Comparison of ENCODE assay signal across 14 mouse cellular contexts in the genomic region with DNA sequence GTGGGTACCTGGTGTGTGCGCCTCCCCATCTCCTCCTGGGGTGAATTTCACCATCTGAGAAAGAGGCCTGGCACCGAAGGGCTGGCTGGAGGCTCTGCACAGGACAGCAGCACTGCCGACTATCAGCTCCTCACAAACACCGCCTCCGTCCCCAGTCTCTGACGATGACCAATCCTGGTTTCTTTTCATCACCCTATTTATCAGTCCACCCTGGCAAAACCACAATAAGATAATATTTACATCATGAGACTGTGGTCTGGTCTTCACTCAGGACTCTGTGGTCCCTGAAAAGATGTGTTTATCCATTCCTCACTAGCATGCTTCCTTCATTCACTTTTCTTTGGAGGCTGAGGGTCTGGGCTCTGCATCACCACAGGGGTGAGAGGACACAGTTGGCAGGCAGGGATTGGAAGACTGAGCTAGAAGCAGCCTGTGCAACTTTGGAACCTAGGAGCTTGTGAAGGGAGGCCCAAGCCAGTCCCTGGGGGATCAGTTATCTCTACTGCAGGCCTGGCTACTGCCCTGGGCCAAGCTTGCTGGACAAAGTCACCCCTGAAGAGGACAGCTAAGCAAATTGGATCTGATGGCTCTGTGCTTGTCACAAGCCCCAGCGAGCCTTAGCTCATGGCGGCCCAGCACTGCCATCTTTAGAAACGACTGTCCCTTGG. TPM values are rescaled to one million over a fixed set of nuclear protein-coding genes. Genes with fewer than 3 reads are reported as not detected.
A peak's percentile ranks its signal among the peaks of the same experiment; 100 is the strongest.
DNase-seq lines count a peak whose midpoint lies in the region; ATAC-seq lines count a peak whose summit lies in the region.
"Had no signal": no experiment of that assay in that cellular context is flagged by ENCODE, and none has a peak within 500 bp of the region (broad histone marks: within the 10 kb centered on the region; RNA-seq: fewer than 3 reads in every experiment).

No protein-coding gene starts in this region.

- no peak for ATAC-seq in heart, embryonic 11.5 days (replicated peaks; ENCODE audit: insufficient number of reproducible peaks, low FRiP score, low TSS enrichment)
- ATAC-seq in liver, embryonic 12.5 days, result peak; percentile 56
- ATAC-seq: forebrain, embryonic 14.5 days; midbrain, embryonic 16.5 days had no signal

- peak; percentile 98 for DNase-seq in heart, adult 11 months
- no peak for DNase-seq in heart, adult 8-10 months (ENCODE audit: low spot score)
- DNase-seq in 416B (ENCODE audit: low read depth), result peak; percentile 20
- no peak for DNase-seq in layer of hippocampus, adult 9-11 months
- DNase-seq in left cerebral cortex, adult 9 months (ENCODE audit: low spot score in 2 of 2), result no peak
- no peak for DNase-seq in right cerebral cortex, postnatal 14 days
- DNase-seq: cerebellum, adult 8-10 months; right cerebral cortex, postnatal 25 days; thymus, adult 18-20 months had no signal

- no peaks in the 10 kb centered on the region for H3K27me3 ChIP-seq in heart, embryonic 11.5 days (ENCODE audit: control insufficient read depth, insufficient read depth, low read length)
- no peaks in the 10 kb centered on the region for H3K27me3 ChIP-seq in liver, embryonic 12.5 days (replicated peaks)
- H3K27me3 ChIP-seq: neural tube, embryonic 15.5 days had no signal

- peak overlapping the region; percentile 55 for H3K27ac ChIP-seq in heart, embryonic 11.5 days (ENCODE audit: low read depth, low read length)
- peak overlapping the region; percentile 62 for H3K27ac ChIP-seq in liver, embryonic 12.5 days
- H3K27ac ChIP-seq: neural tube, embryonic 15.5 days had no signal

- H3K9ac ChIP-seq in heart, embryonic 11.5 days (ENCODE audit: low read depth, low read length), result no peak overlapping the region
- no peak overlapping the region; the same call in 1 of the 2 replicates for H3K9ac ChIP-seq in liver, embryonic 12.5 days
- H3K9ac ChIP-seq: neural tube, embryonic 15.5 days had no signal

- H3K4me3 ChIP-seq in heart, embryonic 11.5 days (ENCODE audit: low read depth, low read length), result no peak overlapping the region
- no peak overlapping the region for H3K4me3 ChIP-seq in liver, embryonic 12.5 days
- H3K4me3 ChIP-seq: neural tube, embryonic 15.5 days had no signal

- H3K9me3 ChIP-seq in heart, embryonic 11.5 days (replicated peaks; ENCODE audit: control insufficient read depth, low read length), result no peaks in the 10 kb centered on the region
- H3K9me3 ChIP-seq in liver, embryonic 12.5 days (replicated peaks), result no peaks in the 10 kb centered on the region
- H3K9me3 ChIP-seq: neural tube, embryonic 15.5 days had no signal

- WGBS in heart, embryonic 11.5 days (ENCODE audit: insufficient replicate concordance), result 54% methylated on average over 9 of the region's 9 CpGs
- 29% methylated on average over 9 of the region's 9 CpGs for WGBS in liver, embryonic 12.5 days (ENCODE audit: insufficient replicate concordance)

- no peak overlapping the region; the same call in 1 of the 2 replicates for H3K4me2 ChIP-seq in heart, embryonic 11.5 days
- H3K4me2 ChIP-seq in liver, embryonic 12.5 days, result peak overlapping the region; percentile 50
- H3K4me2 ChIP-seq: neural tube, embryonic 15.5 days had no signal

- H3K36me3 ChIP-seq in heart, embryonic 11.5 days (ENCODE audit: control insufficient read depth, insufficient read depth, low read length), result no peaks in the 10 kb centered on the region
- H3K36me3 ChIP-seq in liver, embryonic 12.5 days, result no peaks in the 10 kb centered on the region; the same call in 1 of the 2 replicates
- H3K36me3 ChIP-seq: neural tube, embryonic 15.5 days had no signal

- peaks cover 85% of the 10 kb centered on the region for H3K4me1 ChIP-seq in heart, embryonic 11.5 days (ENCODE audit: control insufficient read depth, insufficient read depth, low read length)
- H3K4me1 ChIP-seq in liver, embryonic 12.5 days, result peaks cover 97% of the 10 kb centered on the region

RNA-seq across cellular contexts. Expression of a gene that starts 45.3 kb away (rescaled TPM):
- 10 to 100 TPM; 39.8 to 52.2 (median 44.5) TPM for total RNA-seq in heart, adult 8-10 months (2022)
- 7.0 and 7.8 TPM in 2 replicates for polyA plus RNA-seq in heart, embryonic 11.5 days (2014; fragmentation: Nextera tagmentation; extraction: Ambion mirVana)
- 2.5 and 3.7 TPM in 2 replicates for polyA plus RNA-seq in liver, embryonic 12.5 days (2016; fragmentation: Nextera tagmentation; extraction: Ambion mirVana)

Comparison
In these comparisons a context has a peak if more than half of its experiments do, and no peak if none do; other contexts are left out.
1. DNase-seq: peak in heart, adult 11 months (single experiment) and 416B (single experiment); none in heart, adult 8-10 months (single experiment), layer of hippocampus, adult 9-11 months (single experiment), left cerebral cortex, adult 9 months (0 of 2) and right cerebral cortex, postnatal 14 days (single experiment).